Mouse (Mus musculus): ENCODE data around the gene Crygd.

The Crygd gene

DNA sequence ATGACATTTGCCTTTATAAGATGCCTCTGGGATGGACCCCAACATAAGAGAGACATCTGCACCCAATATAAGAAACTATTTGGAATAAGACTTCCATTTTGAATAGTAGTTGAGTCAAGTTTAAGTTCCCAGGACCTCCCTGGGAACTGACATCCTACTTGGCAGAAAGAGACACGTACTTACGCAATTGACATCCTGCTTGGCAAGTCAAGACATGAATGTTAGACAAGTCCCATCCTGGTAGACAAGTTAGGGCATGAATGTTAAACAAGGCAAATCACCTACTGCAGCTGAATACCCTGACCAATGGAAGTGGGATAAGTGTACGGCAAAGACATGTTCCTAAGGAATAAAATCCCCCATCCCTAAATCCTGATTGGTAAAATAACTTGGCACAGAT is 21.4 kb downstream of the Crygd start:
- DNase-seq (ENCODE audit: low spot score), result no peak

DNA sequence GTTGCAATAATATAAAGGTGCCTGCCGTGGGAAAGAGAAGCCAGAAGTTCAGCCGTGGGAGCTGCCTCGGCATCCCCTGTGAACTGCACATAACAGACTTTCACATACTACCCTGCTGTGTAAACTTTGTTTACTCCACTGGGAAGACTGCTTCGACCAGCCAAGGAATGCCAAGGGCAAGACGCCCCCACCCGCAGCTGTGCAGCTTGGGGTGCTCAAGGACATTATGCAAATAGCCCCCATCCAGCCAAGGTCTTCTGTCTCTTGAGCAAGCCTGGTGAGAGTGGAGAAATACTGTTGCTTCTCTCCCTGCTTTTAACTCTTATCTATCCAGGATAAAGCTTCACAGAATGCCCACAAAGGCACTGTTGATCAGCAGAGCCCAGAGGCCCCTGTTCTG is 22.4 kb downstream of the Crygd start:
- DNase-seq (ENCODE audit: low spot score), result peak; percentile 83

DNA sequence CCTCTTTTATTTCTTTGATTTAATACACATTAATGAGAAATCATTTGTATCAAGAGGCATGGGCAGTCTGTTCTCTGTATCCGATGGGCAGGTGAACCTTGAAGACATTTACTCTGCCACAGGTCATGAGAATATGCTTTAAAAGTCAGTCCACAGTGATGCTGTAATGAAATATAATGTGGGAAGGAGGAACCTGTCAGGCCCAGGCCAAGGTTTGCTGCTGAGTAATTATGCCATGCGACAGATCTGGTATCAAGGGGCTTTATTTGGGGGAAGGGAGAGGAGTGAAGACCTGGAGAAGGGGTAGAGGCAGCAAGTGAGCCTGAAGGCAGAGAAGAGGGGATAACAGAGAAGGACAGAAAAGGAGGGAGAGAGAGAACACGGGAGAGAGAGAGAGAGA is 23.6 kb downstream of the Crygd start:
- DNase-seq (ENCODE audit: low spot score), result no peak

DNA sequence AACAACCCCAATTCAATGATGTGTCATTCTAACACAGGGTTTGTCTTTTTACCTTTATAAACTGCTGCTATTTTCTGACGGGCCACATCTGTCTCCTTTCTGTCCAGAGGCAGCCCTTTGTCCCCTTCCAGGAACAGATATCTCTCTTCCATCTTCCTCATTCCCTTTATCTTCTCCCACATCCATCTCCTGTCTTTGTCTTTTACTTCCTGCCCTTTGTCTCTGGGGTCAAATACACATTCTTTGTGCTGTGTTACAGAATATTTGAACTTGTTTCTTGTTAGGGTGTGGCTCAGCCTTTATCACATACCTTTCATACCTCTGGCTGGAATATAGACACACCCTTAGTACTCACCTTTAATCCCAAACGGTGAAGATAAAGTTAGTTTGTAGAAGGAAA is 25.7 kb downstream of the Crygd start:
- DNase-seq (ENCODE audit: low spot score), result no peak

DNA sequence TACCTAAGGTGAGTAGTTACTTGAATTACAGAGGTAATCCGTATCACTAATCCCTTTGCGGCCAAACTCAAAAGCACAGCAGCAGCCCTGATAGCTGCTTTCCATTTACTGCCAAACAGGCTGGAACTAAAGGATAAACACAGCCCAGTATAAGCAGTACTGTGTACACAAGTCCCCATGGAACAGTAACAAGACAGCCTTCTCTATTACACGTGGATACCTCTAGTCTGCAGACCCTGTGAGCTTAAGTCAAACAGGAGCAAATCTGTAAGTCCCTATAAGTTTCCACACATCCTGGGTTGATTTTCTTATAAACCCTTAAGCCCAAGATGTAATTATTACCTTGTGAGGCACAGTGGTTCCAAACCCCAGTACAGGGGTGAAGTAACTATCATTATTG is 27.7 kb downstream of the Crygd start:
- no peak for DNase-seq (ENCODE audit: low spot score)

DNA sequence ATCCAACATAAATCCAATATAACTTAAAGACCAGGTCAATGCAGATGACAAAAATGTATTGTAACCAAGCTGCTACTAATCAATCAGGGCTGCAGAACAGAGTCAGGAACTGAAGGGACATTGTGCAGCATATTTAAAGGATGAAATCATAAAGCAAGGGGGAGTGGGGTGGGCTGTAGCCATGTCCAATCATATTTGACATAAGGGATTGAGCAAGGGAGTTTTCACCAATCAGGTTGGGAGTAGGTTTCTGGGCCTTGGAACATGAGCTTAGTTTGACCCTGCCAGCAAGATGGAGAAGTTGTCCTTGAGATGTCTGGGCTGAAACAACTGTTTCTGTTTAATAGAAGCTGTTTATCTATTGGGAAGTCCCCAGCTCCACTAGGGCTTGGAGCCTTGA is 30.6 kb downstream of the Crygd start, which contains the start of gene Akr1cl:
Gene Akr1cl, minus strand, starts transcription at position 119 of the 400 bp plus-strand sequence.
- DNase-seq (ENCODE audit: low spot score), result peak; percentile 73

DNA sequence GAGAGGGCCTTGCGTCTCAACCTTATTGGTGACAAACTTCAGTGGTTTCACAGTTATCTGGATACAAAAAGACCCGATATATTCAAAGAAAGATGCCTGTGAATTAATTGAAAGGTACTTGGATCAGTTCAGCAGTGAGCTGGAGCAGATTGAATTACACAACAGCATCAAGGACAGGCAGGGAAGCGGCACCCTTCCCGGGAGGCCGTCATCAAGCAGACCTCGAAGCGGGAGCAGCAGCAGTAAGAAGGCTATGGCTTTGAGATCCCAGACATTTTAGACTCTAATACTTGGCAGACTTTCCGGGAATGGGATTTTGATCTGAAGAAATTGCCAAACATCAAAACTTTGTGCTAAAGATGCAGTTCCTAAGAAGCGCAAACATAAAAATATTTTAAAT is 35.0 kb downstream of the Crygd start:
- no peak for DNase-seq (ENCODE audit: low spot score)

DNA sequence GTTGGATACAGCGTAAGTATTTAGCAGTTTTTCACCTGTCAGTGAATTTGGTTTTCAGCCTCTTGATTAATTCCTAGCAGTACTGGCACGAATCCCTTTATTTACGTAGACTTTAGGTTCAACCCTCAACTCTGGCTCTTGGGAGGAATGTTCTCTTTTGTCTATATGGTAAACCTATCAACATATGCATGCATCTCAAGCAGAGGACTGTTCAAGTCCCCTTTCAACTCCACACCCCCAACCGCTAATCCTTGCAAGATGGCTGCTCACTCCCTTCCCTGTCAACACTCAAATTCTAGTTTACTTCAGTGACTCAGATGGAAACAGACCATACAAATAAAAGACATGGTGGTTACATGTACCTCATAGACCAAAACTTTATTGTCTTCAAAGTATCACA is 50.5 kb downstream of the Crygd start:
- DNase-seq (ENCODE audit: low spot score), result no peak

Measured in testis, postnatal 14 days (tissue).